Mouse (Mus musculus) erythroblast, embryonic 14.5 days (primary cell): ENCODE measurements around the gene Tmem140. TPM values are rescaled to one million over a fixed set of nuclear protein-coding genes. Genes with fewer than 3 reads are reported as not detected.

Experiments used
- H3K27me3 ChIP-seq: 2 replicates; pipeline ENCODE4 v1.6.1; 2012; ENCODE audit warnings: inconsistent platforms; ENCODE audit not compliant: control insufficient read depth
- H3K36me3 ChIP-seq: 2 replicates; pipeline ENCODE4 v1.6.1; 2012; ENCODE audit warnings: mild to moderate bottlenecking, inconsistent platforms; ENCODE audit not compliant: control insufficient read depth
- H3K4me1 ChIP-seq: 2 replicates; pipeline ENCODE4 v1.6.1; 2012; ENCODE audit warnings: inconsistent platforms; ENCODE audit not compliant: control insufficient read depth
- H3K4me3 ChIP-seq: replicated peaks from 2 replicates; pipeline ENCODE3; 2012; ENCODE audit warnings: moderate library complexity, mild to moderate bottlenecking, inconsistent platforms
- H3K9me3 ChIP-seq: 2 replicates; pipeline ENCODE4 v1.6.1; 2012; ENCODE audit warnings: low read length, inconsistent platforms, mixed read lengths; ENCODE audit not compliant: control insufficient read depth
- GATA1 ChIP-seq: IDR thresholded peaks from 2 replicates; pipeline ENCODE4 v1.6.1; 2012; ENCODE audit warnings: low read length, inconsistent platforms, mixed read lengths
- TAL1 ChIP-seq: IDR thresholded peaks from 3 replicates; pipeline ENCODE4 v1.6.1; 2012; ENCODE audit warnings: low read length, inconsistent platforms, mixed read lengths
- polyA plus RNA-seq: library from polyadenylated mRNA; stranded (reverse); fragments of >175 nt; gene quantifications from 2 replicates; pipeline ENCODE4 v1.2.3, GENCODE M21; 2012

Gene Tmem140
- polyA plus RNA-seq, 1 experiment: not detected

DNA sequence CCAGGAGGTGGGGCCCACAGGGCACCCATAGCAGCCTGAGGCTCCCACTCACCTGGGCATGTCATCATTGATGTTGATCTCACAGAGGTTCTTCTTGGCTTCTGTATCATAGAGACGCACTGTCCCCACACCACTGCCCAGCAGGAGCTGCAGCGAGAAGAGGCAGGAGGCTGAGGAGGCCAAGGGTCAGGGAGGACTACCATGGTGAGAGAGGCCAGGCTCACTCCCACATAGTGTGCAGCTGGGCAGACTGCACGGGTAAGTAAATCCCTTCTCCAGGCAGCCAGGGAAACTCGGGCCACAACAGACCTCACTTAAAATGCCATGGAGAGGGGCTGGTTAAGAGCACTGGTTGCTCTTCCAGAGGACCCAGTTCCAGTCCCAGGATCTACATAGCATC, 26.2 kb downstream of the Tmem140 start:
- Histone ChIP-seq H3K4me1 (peaks cover 3% of the 10 kb centered on the region), H3K36me3 (peaks cover 98% of the 10 kb centered on the region), H3K9me3 (no peaks in the 10 kb centered on the region), H3K27me3 (no peaks in the 10 kb centered on the region), H3K4me3 (no peak overlapping the region)
- TF ChIP-seq TAL1 (no peak), GATA1 (no peak)

DNA sequence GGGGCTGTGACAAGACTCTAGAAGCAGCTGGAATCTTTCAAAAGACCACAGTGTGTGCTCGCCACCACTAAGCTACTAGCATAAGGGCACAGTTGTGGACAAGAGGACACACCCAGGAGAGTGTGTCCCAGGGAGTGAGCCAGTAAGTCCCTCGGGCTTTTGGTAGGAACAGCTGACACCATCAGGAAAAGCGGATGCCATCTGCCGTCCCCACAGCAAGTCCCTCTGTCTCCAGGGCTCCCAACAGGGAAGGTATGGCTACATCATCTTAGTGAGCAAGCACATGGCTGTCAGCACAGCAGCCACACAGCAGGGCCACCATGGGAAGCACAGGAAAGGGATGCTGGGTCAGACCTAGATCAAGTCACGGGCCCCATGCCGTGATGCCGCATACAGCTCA, 32.6 kb downstream of the Tmem140 start:
- TF ChIP-seq TAL1 (no peak), GATA1 (no peak)
- Histone ChIP-seq H3K36me3 (peaks cover 98% of the 10 kb centered on the region), H3K4me1 (peaks cover 10% of the 10 kb centered on the region), H3K4me3 (no peak overlapping the region), H3K27me3 (no peaks in the 10 kb centered on the region), H3K9me3 (no peaks in the 10 kb centered on the region)

DNA sequence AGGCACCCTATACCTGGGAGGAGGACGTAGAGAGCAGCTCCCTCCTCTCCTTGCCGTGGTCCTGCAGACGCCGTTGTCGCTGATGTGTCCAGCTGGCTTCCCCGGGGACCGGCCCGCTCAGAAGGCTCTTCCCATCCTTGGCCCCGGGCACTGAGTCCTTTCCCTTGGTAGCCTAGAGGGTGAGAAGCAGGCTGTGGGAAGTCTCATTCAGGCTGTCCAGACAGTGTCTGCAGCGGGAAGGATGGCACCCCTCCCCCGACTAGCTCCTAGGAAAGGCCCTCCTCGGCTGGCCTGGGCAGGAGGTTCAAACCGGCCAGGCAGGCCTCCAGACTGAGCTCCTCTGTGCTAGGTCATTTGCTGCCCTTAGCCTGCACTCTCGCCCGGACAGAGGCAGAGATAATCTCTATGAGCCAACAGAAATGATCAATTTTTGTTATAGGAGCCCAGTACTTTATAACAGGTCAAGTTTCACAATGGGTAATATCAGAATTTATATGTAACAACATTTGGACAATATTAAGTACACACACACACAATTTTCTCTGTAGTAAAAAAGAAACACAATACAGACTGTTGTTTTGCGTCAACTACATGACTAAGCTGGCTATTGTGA, 33.3 kb downstream of the Tmem140 start:
- H3K9me3 ChIP-seq: no peaks in the 10 kb centered on the region
- H3K27me3 ChIP-seq: no peaks in the 10 kb centered on the region
- peaks cover 10% of the 10 kb centered on the region for H3K4me1 ChIP-seq
- no peak for TF ChIP-seq GATA1
- TF ChIP-seq TAL1: no peak
- peaks cover 98% of the 10 kb centered on the region for H3K36me3 ChIP-seq
- H3K4me3 ChIP-seq: no peak overlapping the region

DNA sequence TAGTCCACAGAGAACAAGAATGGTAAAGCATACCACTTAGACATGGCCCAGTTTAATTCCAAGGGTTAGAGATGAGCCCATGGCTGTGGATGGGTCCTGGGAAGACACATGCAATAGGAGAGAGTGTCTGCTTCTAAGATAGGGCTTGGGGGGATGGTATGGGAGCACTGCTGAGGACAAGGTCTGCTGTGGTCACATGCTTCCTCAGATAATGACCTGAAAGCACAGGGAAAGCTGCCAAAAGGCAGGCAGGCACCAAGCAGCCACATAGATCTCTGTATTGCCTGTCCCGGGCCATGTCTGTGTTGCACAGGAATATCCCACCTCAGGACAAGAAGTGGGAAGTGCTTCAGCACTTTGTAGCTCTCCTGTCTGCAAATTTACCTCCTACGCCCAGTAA, 36.2 kb downstream of the Tmem140 start:
- H3K4me3 ChIP-seq: no peak overlapping the region
- H3K4me1 ChIP-seq: peaks cover 28% of the 10 kb centered on the region
- H3K36me3 ChIP-seq: peaks cover 99% of the 10 kb centered on the region
- TF ChIP-seq GATA1: no peak
- H3K9me3 ChIP-seq: no peaks in the 10 kb centered on the region
- H3K27me3 ChIP-seq: no peaks in the 10 kb centered on the region

DNA sequence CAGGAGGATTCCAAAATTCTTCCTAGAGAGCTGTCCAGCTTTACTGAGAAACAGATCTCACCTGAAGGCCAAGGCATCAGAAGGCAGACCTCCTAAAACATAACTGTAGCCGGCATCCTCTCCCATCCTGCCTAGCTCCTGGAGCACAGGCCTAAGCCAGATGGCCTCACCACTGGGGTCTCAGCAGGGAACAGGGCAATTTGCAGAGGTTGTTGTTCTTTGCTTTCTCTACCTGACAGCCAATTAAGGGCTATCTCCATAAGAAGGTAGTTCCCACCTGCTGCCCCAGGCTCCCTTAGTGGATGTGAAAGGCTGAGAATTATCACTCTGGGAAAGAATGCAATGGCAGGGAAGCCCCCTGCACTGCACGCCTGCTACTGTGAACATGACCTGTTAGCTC, 38.0 kb downstream of the Tmem140 start:
- peaks cover 40% of the 10 kb centered on the region for H3K4me1 ChIP-seq

DNA sequence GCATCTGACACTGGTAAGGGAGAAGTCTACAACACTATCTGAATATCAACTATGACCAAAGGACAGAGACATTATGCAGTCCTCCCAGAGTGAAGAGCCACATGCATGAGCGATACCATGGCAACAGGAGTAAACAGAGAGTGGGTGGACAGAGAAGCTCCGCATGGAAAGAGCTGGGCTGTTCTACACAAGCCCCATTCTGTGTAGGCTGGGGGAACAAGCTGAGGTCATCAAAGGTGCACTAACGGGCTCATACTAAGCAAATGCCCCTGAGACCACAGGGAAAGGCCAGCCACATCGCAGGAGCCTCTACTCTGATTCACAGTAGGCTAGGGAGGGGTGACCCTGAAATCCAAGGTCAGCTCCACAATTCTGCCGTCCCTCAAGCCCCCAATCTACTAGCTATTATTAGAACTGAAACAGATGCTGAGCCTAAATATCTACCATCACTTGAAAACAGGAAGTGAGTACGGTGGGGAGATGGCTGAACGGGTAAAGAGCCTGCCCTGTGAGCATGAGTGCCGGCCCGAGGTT, 39.0 kb downstream of the Tmem140 start:
- peaks cover 50% of the 10 kb centered on the region for H3K4me1 ChIP-seq
- H3K36me3 ChIP-seq: peaks cover 99% of the 10 kb centered on the region
- no peaks in the 10 kb centered on the region for H3K9me3 ChIP-seq
- no peak overlapping the region for H3K4me3 ChIP-seq
- H3K27me3 ChIP-seq: no peaks in the 10 kb centered on the region
- TF ChIP-seq GATA1 (no peak), TAL1 (no peak)

More for the DNA sequence above, 38.0 kb downstream of the Tmem140 start:
- H3K9me3 ChIP-seq: no peaks in the 10 kb centered on the region
- no peak overlapping the region for H3K4me3 ChIP-seq
- peaks cover 99% of the 10 kb centered on the region for H3K36me3 ChIP-seq
- H3K27me3 ChIP-seq: no peaks in the 10 kb centered on the region
- TF ChIP-seq TAL1: no peak
- no peak for TF ChIP-seq GATA1

DNA sequence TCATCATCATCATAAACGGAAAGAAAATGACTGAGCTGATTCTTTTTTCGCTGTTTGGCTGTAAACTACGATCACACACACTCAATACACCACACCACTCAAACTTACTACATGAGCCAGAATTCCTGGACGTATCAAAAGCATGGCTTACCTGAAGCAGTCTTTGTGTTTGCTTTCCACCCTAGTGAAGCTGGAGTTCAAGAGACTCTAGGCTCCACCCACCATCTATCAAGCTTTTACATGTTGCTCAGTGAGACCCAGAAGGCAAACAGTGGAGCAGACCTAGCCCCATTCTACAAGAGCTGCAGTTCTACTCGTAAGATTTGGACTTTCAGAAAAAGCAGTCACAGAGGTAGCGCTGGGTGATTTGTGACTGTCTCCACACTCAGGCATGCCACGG, 39.6 kb downstream of the Tmem140 start:
- Histone ChIP-seq H3K4me1 (peaks cover 56% of the 10 kb centered on the region), H3K4me3 (no peak overlapping the region), H3K9me3 (no peaks in the 10 kb centered on the region), H3K27me3 (no peaks in the 10 kb centered on the region), H3K36me3 (peaks cover 99% of the 10 kb centered on the region)
- TF ChIP-seq GATA1 (no peak), TAL1 (no peak)

DNA sequence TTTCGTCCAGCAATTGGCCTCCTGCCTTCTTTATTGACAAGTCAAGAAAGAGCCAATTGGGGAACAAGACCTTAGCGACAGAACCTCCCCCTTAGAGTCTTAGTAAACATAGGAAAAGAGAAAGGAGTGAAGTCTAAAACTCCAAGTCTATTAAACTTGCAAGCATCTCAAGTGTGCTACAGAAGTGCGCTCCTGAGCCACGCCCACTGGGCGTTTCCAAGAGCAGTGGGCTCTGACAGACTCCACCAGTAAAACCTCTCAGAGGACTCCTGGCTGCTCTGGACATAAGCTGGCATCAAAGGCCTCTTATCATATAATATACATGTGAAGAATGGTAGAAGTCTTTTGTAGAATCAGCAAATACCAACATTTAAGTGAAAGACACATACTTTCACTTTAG, 40.5 kb downstream of the Tmem140 start:
- no peak for TF ChIP-seq GATA1
- TF ChIP-seq TAL1: no peak
- Histone ChIP-seq H3K27me3 (no peaks in the 10 kb centered on the region), H3K4me3 (no peak overlapping the region), H3K36me3 (peaks cover 98% of the 10 kb centered on the region), H3K4me1 (peaks cover 64% of the 10 kb centered on the region), H3K9me3 (no peaks in the 10 kb centered on the region)

DNA sequence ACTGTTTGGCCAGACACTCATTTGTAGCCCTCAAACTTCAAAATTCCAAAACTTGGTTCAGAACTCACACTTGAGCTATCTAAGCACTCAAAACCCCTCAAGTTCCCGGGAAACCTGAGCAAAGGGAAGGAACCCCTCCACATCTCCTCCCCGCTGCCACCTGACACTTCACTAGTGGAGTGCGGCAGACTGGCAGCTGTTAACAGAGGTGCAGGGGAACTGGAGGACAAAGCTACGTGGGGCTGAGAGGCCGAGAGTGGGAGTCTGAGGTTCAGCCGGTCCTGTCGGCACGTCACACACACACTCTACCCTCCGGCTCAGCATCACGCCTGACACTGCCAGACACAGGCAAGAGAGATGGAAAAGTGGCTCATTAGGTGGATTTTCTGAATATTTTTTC, 40.9 kb downstream of the Tmem140 start:
- Histone ChIP-seq H3K4me3 (no peak overlapping the region), H3K27me3 (no peaks in the 10 kb centered on the region), H3K36me3 (peaks cover 99% of the 10 kb centered on the region), H3K4me1 (peaks cover 69% of the 10 kb centered on the region), H3K9me3 (no peaks in the 10 kb centered on the region)
- TF ChIP-seq TAL1 (no peak), GATA1 (no peak)

DNA sequence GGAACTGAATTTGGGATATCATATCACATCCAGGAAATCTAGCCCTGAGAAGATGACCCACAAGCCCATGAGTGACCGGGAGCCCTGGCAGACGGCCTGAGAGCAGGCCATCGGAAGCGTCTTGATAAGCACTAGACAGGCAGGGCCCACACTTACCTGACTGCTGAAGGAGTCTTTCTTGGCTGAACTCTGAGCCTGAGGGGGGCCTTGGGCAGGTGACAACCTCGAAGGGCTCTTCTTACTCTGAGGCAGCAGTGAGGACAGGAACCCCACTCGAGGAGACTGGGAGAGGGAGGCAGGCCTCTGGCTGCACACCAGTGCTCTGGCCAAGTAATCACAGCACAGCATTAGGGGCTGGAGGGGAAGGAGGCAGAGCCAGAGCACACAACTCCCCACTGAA, 41.4 kb downstream of the Tmem140 start:
- Histone ChIP-seq H3K9me3 (no peaks in the 10 kb centered on the region), H3K4me3 (no peak overlapping the region), H3K4me1 (peaks cover 70% of the 10 kb centered on the region), H3K27me3 (no peaks in the 10 kb centered on the region), H3K36me3 (peaks cover 99% of the 10 kb centered on the region)
- TF ChIP-seq TAL1 (no peak), GATA1 (no peak)
